Mouse (Mus musculus): ENCODE results near the gene Zmym2. TPM values are rescaled to one million over a fixed set of nuclear protein-coding genes. Genes with fewer than 3 reads are reported as not detected.

Gene Zmym2
- 12.2 and 17.2 TPM in 2 replicates for polyA plus RNA-seq (2015; fragmentation: Nextera tagmentation; extraction: Ambion mirVana)

GRCm38 (mm10) chr14:56886594-56887513 is at the start of gene Zmym2:
TSS of gene Zmym2 (plus strand) at chr14:56886653.

Other genes starting within 250 kb of the Zmym2 start
- 17.3 and 23.1 TPM in 2 replicates for gene Mphosph8, start 218.4 kb upstream of the Zmym2 start, polyA plus RNA-seq (2015; fragmentation: Nextera tagmentation; extraction: Ambion mirVana)
- 10.4 and 11.7 TPM in 2 replicates for gene Pspc1, start 108.3 kb upstream of the Zmym2 start, polyA plus RNA-seq (2015; fragmentation: Nextera tagmentation; extraction: Ambion mirVana)
- gene Zmym5, start 74.9 kb upstream of the Zmym2 start, polyA plus RNA-seq (2015; fragmentation: Nextera tagmentation; extraction: Ambion mirVana) = 13.9 and 18.9 TPM in 2 replicates
- gene Gja3, start 171.4 kb downstream of the Zmym2 start, polyA plus RNA-seq (2015; fragmentation: Nextera tagmentation; extraction: Ambion mirVana) = 0.06 and 0.07 TPM in 2 replicates
- 4.6 and 6.7 TPM in 2 replicates for gene Gjb2, start 218.0 kb downstream of the Zmym2 start, polyA plus RNA-seq (2015; fragmentation: Nextera tagmentation; extraction: Ambion mirVana)
- gene Gm4491, start 229.2 kb downstream of the Zmym2 start, polyA plus RNA-seq (2015; fragmentation: Nextera tagmentation; extraction: Ambion mirVana) = 0.10 TPM in 1 of 2 replicates, not detected in the other
- 34.7 and 36.1 TPM in 2 replicates for gene Gjb6, start 247.0 kb downstream of the Zmym2 start, polyA plus RNA-seq (2015; fragmentation: Nextera tagmentation; extraction: Ambion mirVana)

All from urinary bladder, postnatal 0 days (tissue).